Mouse (Mus musculus) testis, adult 2 months (tissue): ENCODE results near the gene Smcp.

Source experiments
- CTCF ChIP-seq: fragments of 200-500 bp; IDR thresholded peaks from 2 replicates; pipeline ENCODE4 v1.5.1; 2012; ENCODE audit warnings: low read depth, mild to moderate bottlenecking, inconsistent platforms, low read length, moderate library complexity; ENCODE audit not compliant: control insufficient read depth, insufficient read depth, insufficient replicate concordance
- POLR2A ChIP-seq: fragments of 200-500 bp; IDR thresholded peaks from 2 replicates; pipeline ENCODE4 v1.6.1; 2012; ENCODE audit warnings: low read depth, mild to moderate bottlenecking, inconsistent platforms, low read length, moderate library complexity; ENCODE audit not compliant: control insufficient read depth

DNA sequence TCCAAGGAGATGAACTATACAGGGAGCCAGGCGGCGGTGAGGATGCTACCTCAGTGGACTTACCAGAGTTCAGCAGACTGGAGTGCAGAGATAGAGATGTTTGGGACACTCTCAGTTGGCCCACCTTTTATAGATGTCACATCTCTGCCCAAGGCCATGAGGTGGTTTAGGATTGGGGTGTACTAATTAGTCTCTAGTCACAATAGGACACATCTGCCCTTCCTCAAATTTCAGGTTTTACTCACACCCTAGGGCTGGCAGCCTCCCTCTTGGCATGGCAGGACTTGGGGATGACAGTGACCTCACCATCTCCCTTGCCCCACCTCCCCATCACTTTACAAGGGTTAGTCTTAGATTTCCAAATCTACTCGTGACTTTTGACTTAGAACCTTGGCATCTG lies 54.4 kb downstream of the Smcp start, which contains the start of gene 2310046K23Rik:
- TF ChIP-seq CTCF (no peak), POLR2A (no peak)
